Mouse (Mus musculus) ovary, adult 18-20 months (tissue): ENCODE measurements around the gene Adprhl1.

Source experiments
- DNase-seq: peaks from one replicate; pipeline ENCODE4 v3.0.0; 2022; ENCODE audit warnings: low spot score, mixed read lengths

Adprhl1 gene

DNA sequence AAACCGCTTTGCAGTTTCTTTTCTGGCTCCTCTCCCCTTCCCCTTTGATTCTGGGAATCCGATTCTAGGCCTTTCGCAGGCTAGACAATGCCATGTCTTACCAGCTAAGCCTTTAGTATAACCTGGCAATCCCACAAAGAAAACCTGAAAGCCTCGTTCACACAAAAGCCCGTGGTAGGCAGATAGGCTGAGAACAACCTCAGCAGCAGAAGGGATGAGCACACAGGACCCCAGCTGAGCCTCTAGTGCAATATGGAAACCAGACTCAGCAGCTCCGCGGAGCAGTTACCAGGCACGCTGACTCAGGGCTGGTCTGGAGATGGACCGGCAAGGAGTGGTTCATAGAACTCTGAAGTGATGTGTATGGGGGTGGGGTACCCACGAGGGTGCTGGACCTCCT, 59.1 kb downstream of the Adprhl1 start:
- DNase-seq: no peak

DNA sequence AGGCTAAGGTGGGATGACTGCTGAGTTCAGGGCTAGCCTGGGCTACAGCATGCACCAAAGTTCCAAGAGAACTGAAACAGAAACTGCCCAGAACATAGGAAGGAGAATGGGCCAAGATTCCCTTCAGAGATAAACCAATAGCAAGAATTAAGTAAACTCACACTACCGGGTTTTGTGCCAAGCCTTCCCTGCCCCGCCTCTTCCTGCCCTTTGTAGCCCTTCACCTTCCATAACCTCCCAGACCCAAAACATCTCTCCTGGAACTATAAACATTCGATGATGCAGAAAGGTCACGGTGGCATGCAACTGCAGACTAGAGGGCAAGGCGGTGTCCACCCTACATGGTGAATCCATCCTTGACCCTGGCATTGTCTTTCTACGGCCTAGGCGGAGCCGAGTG, 63.7 kb downstream of the Adprhl1 start:
- DNase-seq: no peak

DNA sequence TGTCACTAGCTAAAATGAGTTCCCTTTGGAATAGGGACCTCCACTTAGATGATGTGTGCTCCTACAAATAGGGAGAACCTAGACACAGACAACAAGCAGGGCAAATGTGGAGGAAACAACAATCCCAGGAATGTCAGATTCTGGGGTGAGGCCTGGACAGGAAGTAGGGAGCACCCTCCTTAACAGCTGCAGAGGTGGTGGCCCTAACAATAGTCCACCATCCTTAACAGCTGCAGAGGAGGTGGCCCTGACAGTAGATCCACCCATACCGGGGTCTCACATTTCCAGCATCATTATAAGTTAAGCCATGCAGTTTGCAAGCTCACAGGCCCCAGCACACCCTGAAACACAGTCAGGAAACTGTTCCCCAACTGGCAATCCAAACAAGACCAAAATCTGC, 65.1 kb downstream of the Adprhl1 start:
- no peak for DNase-seq

DNA sequence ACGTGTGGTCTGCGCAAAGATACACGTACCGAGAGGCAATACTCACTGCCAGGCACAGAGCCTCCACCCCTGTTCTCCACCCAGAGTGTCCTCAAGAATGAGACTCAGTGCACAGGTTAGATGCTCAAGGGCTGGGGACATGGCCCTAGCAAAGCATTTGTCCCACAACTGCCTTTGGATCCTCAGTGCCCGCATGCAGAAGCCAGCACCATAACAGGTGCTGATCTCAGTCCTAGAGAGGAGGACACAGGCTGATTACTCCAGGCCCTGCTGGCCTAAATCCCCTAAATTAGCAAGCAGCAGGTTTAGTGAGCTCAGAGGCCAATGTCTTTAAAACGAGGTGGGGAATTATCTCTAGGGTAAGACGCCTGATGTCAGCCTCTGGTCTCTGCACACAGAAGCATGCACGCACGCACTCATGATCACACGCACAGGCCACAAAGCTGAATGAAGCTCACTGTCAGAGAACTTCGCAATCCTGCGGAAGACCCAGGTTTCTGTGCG, 65.9 kb downstream of the Adprhl1 start:
- no peak for DNase-seq

DNA sequence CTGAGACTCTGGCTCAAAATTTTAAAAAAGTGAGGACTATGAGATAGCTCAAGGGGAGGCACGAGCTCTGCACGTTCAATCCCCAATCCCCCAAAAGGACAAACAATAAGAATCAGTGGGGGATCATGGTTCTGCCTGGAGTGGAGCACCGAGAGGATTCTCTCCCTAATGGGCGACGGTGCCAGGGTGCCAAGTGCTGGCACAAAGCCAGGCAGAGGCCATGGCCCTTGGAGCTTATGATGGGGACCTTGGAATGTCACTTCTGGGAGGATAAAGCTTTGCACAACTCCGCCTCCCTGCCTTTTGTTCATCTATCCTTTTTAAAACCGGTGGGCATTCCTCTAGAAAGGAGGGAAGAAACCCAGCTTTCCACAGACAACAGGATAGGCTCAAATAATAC, 66.3 kb downstream of the Adprhl1 start:
- no peak for DNase-seq

DNA sequence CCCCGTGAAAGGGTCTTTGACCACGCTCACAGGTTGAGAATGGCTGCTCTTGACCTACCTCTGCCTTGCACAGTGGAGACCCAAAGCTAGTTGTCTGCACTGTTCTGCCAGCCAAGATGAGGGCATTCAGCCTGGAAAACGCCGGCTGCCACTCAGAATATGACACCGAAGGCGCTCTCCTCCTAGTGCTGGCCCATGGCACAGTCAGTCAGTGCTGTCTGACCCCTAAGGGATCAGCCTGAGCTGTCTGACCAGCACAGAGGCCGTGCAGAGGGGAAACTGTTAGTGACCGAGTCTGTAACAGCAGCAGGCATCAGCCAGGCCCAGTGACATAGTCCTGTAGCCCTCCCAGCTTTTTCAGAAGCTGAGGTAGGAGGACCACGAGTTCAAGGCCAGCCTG, 66.7 kb downstream of the Adprhl1 start:
- no peak for DNase-seq

DNA sequence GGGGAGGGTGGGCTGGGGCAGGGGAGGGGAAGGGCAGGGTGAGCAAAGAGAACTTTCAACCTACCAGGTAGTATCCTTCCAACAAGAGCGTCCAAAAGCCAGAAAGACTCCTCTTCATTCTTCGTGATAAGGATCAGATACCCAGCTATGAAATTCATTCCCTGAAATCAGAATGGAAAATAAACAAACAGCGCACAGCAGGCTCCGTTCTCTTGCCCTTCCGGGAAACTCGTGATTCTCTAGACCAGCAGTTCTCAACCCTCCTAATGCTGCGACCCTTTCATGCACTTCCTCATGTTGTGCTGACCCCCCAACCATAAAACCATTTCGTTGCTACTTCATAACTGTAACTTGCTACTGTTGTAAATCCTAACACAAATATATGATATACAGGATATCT, 67.1 kb downstream of the Adprhl1 start:
- DNase-seq: no peak

DNA sequence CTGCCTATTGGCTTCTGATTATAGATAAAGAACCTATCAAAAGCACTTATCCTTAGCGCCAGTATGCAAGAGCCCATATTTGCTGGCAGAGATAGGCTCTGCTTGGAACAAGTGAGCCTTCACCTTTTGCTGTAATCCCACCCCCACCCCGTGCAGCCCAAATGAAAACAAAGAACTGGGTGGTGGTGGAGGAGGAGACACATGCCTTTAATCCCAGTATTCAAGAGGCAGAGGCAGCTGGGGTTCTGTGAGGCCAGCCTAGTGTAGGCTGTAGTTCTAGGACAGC, 72.3 kb downstream of the Adprhl1 start:
- DNase-seq: no peak

DNA sequence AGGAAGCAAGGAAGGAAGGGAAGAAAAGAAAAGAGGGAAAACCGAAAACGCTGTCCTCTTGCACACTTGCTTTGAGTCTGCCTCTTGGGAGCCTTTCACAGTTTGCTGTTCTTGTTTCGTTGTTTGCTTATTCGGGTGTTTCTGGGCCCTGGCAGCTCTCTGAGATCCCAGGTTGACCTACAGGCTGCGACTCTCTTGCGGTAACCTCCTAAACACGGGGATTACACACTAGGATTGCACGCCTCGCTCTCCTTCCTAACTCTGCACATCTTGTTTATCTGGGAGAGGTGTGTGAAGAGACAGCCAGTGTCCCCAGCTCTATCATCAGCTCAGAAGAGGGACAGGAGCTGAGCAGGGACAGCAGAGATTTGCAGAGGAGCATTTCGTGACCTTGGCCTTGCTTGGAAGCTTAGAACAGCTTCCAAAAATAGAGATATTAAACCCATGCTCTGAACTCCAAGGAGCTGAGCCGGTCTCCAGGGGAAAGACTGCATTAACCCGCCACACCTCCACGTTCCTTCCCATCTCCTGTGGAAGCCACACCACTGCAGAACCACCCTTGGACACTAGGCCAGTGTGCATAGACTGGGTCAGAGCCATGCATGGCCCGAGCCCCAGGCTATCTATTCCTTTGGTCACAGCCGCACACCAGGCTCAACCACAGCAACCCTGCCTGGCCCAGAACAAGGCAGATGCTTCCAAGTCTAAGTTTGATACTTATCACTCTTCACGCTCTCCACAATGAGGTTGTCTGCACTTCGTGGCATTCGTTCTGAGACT, 72.9 kb downstream of the Adprhl1 start:
- no peak for DNase-seq

DNA sequence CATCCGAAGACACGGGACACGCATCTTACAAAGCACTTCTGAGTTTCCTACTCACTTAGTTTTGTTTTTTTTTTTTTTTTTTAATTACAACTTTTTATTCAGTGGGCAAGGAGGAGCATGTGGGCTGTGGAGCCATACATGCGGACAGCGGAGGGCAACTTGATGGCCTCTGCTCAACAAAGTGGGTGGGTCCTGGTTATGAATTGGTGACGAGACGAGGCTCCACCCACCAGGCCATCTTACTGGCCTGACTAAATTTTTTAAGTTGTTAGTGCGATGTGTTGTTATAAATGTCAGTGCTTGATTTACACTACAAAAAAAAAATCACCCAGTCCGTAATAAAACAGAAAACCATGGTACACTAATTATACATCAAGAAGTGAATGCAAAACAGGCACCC, 73.6 kb downstream of the Adprhl1 start:
- no peak for DNase-seq

DNA sequence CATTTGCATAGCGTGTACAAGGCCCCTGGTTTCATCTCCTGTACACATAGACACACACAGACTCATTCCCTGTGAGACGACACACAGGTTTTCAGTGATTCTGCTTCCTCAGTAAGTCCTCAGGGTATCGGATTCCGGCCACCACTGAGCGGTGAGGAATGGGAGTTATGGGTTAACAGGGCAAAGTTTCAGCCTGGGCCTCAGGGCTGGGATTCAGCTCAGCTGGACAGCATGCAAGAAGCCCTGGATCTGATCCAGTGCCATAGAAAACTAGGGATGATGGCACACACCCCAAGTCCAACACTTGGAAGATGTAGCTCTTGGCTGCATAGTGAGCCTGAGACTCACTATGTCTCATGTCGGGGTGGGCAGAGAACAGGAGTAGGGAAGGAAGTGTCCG, 74.0 kb downstream of the Adprhl1 start:
- no peak for DNase-seq

DNA sequence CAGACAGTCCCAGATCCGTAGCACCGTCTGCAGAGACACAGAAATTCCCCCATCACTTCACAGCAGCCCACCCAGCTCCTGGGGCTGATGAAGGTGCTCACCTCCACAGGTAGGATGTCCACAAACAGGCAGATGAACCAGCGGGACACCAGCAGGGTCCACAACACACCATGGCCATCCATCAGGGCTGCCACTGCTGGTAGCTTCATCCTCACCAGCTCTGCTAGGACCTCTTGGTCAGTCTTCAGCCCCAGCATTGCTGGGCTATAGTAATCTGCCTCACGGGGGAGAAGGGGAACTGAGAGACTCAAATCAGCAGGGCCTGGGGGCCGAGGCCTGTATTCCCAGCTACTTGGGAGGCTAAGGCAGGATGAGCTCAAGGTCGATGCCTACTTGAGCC, 74.5 kb downstream of the Adprhl1 start:
- DNase-seq: no peak

DNA sequence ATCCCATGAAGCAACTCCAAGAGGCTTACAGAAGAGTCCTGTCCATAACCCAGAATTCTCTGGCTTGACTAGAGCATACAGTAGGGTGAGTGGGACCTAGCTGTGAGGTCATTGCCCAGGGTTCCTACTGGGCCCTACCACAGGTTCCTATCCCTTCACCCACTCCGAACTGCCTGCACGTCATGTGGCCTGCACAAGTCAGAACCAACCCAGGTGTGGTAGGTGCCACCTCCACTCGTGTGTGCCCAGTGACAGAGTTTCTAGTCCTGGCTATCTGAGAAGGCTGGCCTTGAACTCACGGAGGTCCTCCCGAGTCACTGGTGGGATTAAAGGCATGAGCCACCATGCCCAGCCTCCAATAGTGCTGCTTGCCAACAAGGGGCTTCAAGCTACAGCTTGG, 75.8 kb downstream of the Adprhl1 start:
- DNase-seq: no peak

DNA sequence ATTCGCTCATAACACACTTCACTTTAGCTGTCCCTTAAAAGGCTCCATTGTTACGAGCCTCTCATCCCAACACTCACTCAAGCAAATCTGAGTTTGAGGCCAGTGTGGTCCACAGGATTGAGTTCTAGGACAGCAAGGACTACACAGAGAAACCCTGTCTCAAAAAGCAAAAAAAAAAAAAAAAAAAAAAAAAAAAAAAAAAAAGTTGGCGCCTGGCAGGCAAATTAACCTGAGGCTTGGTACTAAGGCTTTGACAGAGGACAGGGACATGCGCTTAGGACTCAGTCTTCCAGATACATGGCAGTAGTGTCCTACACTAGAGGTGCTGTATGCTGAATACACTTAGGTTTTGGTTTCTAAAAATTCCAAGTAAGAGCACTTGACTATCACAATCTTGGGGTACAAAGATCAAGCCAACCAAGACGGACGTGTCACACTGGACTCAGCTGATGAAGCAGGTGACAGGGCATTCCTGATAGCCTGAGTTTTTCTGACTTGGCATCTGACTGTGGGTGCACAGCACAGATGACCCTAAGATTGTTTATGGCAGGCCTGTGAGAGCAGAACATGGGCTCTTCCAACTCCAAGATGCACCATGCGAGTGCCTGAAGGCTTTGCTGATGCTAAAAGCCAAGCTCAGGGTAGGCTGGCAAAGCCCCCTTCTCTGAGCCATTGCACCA, 76.6 kb downstream of the Adprhl1 start:
- no peak for DNase-seq

DNA sequence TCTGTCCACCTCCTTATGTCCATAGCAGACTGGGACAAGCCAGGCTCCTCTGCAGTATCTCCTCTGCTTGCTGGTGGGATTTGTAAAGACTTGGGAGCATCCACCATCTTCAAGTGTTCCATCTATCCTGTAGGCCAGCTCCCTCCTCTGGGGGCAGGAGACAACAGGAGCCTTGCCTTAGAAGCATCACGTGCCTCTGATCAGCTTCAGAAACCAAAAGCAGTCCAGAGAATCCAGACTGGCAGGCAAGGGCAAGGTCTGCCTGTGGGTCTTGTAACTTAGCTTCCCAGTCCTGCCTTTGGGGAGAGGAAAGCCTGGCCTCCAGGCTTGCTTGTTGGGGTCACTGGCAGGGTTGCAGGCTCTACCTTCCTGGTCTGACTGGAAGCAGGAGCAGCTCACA, 78.3 kb downstream of the Adprhl1 start:
- no peak for DNase-seq

DNA sequence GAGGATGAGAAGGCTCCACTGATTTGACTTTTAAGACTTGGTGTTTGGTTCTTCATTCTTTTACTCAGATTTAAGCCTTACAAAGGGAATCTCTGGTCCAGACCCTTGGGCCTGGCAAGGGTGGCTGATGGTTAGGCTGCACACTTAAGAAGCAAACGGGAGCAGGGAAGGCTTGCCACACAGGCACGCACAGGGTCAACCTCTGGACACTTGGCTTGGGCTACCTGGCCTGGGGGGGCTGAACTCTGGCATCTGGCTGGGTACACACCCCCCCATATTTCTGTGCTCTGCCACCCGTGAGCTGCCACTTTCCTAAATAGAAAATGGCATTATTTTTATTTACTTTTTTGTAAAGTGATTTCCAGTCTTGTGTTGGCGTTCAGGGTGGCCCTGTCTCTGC, 79.2 kb downstream of the Adprhl1 start:
- no peak for DNase-seq

DNA sequence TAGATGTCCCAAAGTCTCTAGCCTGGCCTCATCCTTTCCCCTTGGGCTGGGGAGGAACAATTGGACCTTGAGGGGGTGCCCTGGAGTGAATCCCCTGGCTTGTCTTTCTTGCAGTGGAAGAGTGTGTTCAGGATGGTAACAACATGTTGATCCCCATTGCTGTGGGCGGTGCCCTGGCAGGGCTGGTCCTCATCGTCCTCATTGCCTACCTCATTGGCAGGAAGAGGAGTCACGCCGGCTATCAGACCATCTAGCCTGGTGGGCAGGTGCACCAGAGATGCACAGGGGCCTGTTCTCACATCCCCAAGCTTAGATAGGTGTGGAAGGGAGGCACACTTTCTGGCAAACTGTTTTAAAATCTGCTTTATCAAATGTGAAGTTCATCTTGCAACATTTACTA, 79.7 kb downstream of the Adprhl1 start:
- DNase-seq: no peak
